In genomic region chr14:12220540-12220939, GRCm38 (mm10) we compare ENCODE assay signal across 13 mouse cellular contexts.
A peak's percentile ranks its signal among the peaks of the same experiment; 100 is the strongest.
DNase-seq lines count a peak whose midpoint lies in the region; ATAC-seq and TF ChIP-seq lines count a peak whose summit lies in the region.
"Had no signal": no experiment of that assay in that cellular context is flagged by ENCODE, and none has a peak within 500 bp of the region (broad histone marks: within the 10 kb centered on the region; RNA-seq: fewer than 3 reads in every experiment).

No protein-coding gene starts in this region.

- no peak overlapping the region for H3K4me3 ChIP-seq in cerebellum, adult 2 months (replicated peaks; ENCODE audit: insufficient read depth, low read depth, low read length)
- H3K4me3 ChIP-seq in limb, embryonic 14.5 days (replicated peaks; ENCODE audit: low read length), result no peak overlapping the region
- no peak overlapping the region for H3K4me3 ChIP-seq in limb, embryonic 10.5 days
- H3K4me3 ChIP-seq in neural tube, embryonic 15.5 days (replicated peaks), result no peak overlapping the region
- H3K4me3 ChIP-seq in lung, adult 2 months (replicated peaks; ENCODE audit: extremely low read depth, low read depth, low read length), result no peak overlapping the region
- H3K4me3 ChIP-seq: heart, embryonic 13.5 days; kidney, embryonic 15.5 days; megakaryocyte, embryonic 14.5 days had no signal

- no peaks in the 10 kb centered on the region for H3K27me3 ChIP-seq in cerebellum, adult 2 months (ENCODE audit: control insufficient read depth, insufficient read depth, low read length)
- H3K27me3 ChIP-seq in limb, embryonic 14.5 days (ENCODE audit: control insufficient read depth, insufficient read depth, low read length), result no peaks in the 10 kb centered on the region
- H3K27me3 ChIP-seq in limb, embryonic 10.5 days (ENCODE audit: low read depth, poor library complexity, severe bottlenecking), result no peaks in the 10 kb centered on the region
- no peaks in the 10 kb centered on the region for H3K27me3 ChIP-seq in neural tube, embryonic 15.5 days (replicated peaks)
- H3K27me3 ChIP-seq: heart, embryonic 13.5 days; kidney, embryonic 15.5 days; megakaryocyte, embryonic 14.5 days had no signal

- 45% methylated on average over 8 of the region's 8 CpGs for whole genome bisulfite sequencing in cerebellum, adult 2 months
- 60% methylated on average over 8 of the region's 8 CpGs for WGBS in limb, embryonic 14.5 days
- WGBS in limb, embryonic 10.5 days, result 81% methylated on average over 8 of the region's 8 CpGs
- WGBS in neural tube, embryonic 15.5 days, result 66% methylated on average over 8 of the region's 8 CpGs
- WGBS in lung, adult 2 months, result 91% methylated on average over 8 of the region's 8 CpGs

- ATAC-seq in limb, embryonic 14.5 days (ENCODE audit: low FRiP score, low read depth), result no peak
- ATAC-seq in neural tube, embryonic 15.5 days (ENCODE audit: low FRiP score), result peak; percentile 31; the same call in 1 of the 2 replicates

- H3K9ac ChIP-seq in limb, embryonic 14.5 days (ENCODE audit: low read depth, low read length, severe bottlenecking), result no peak overlapping the region
- no peak overlapping the region for H3K9ac ChIP-seq in neural tube, embryonic 15.5 days (replicated peaks)
- H3K9ac ChIP-seq: heart, embryonic 13.5 days; kidney, embryonic 15.5 days had no signal

- H3K4me1 ChIP-seq in cerebellum, adult 2 months (ENCODE audit: control insufficient read depth, insufficient read depth, low read length), result no peaks in the 10 kb centered on the region
- H3K4me1 ChIP-seq in limb, embryonic 14.5 days (ENCODE audit: control insufficient read depth, insufficient read depth, low read length), result no peaks in the 10 kb centered on the region
- no peaks in the 10 kb centered on the region for H3K4me1 ChIP-seq in limb, embryonic 10.5 days
- 0 out of 2 replicates have a peak, but pooled peaks cover 3% of the 10 kb centered on the region for H3K4me1 ChIP-seq in neural tube, embryonic 15.5 days
- H3K4me1 ChIP-seq in lung, adult 2 months (ENCODE audit: control insufficient read depth, insufficient read depth, low read length), result no peaks in the 10 kb centered on the region
- H3K4me1 ChIP-seq: heart, embryonic 13.5 days; kidney, embryonic 15.5 days; megakaryocyte, embryonic 14.5 days had no signal

- TF ChIP-seq CTCF in cerebellum, adult 2 months (IDR thresholded peaks at IDR 0.05; ENCODE audit: borderline replicate concordance, insufficient read depth, low read depth, low read length), result no peak
- no peak for TF ChIP-seq CTCF in lung, adult 2 months (IDR thresholded peaks at IDR 0.05; ENCODE audit: insufficient read depth, low read length)

- no peak for TF ChIP-seq POLR2A in cerebellum, adult 2 months (IDR thresholded peaks at IDR 0.05; ENCODE audit: borderline replicate concordance, insufficient read depth, low read length)
- no peak for TF ChIP-seq POLR2A in limb, embryonic 14.5 days (IDR thresholded peaks at IDR 0.05; ENCODE audit: borderline replicate concordance, extremely low read depth, insufficient read depth, insufficient read length)
- no peak for TF ChIP-seq POLR2A in lung, adult 2 months (IDR thresholded peaks at IDR 0.05; ENCODE audit: borderline replicate concordance, extremely low read depth, low read depth, low read length)

- DNase-seq in cerebellum, postnatal 10 days, result peak; percentile 24 to 48
- DNase-seq in cerebellum, adult 2 months, result no peak
- DNase-seq in limb, embryonic 14.5 days (ENCODE audit: low spot score), result peak; percentile 12
- DNase-seq in limb, embryonic 10.5 days (ENCODE audit: low spot score), result no peak
- peak; percentile 10 for DNase-seq in forelimb bud, embryonic 11.5 days (ENCODE audit: low read depth, low spot score)
- no peak for DNase-seq in spleen, postnatal 4 days (ENCODE audit: low spot score in 2 of 2)
- DNase-seq in lung, adult 2 months, result no peak
- DNase-seq: cerebellum, adult 8-10 months; spleen, adult 18-20 months had no signal

- H3K36me3 ChIP-seq in limb, embryonic 14.5 days (ENCODE audit: control insufficient read depth, insufficient read depth, low read length), result peaks cover 12% of the 10 kb centered on the region
- H3K36me3 ChIP-seq in limb, embryonic 10.5 days, result peaks cover 17% of the 10 kb centered on the region
- peaks cover 19% of the 10 kb centered on the region for H3K36me3 ChIP-seq in neural tube, embryonic 15.5 days

- H3K9me3 ChIP-seq in limb, embryonic 14.5 days (ENCODE audit: control insufficient read depth, low read length), result no peaks in the 10 kb centered on the region
- H3K9me3 ChIP-seq in limb, embryonic 10.5 days (replicated peaks), result no peaks in the 10 kb centered on the region
- no peaks in the 10 kb centered on the region for H3K9me3 ChIP-seq in neural tube, embryonic 15.5 days (replicated peaks)
- H3K9me3 ChIP-seq: heart, embryonic 13.5 days; kidney, embryonic 15.5 days; megakaryocyte, embryonic 14.5 days had no signal

- no peak overlapping the region for H3K27ac ChIP-seq in cerebellum, adult 2 months (ENCODE audit: insufficient read depth, low read length)
- H3K27ac ChIP-seq in limb, embryonic 14.5 days (replicated peaks; ENCODE audit: low read depth, low read length), result no peak overlapping the region
- no peak overlapping the region for H3K27ac ChIP-seq in limb, embryonic 10.5 days
- H3K27ac ChIP-seq in neural tube, embryonic 15.5 days (replicated peaks), result no peak overlapping the region
- H3K27ac ChIP-seq: heart, embryonic 13.5 days; kidney, embryonic 15.5 days had no signal

- H3K4me2 ChIP-seq in limb, embryonic 14.5 days (replicated peaks; ENCODE audit: low read depth, low read length, severe bottlenecking), result no peak overlapping the region
- H3K4me2 ChIP-seq in neural tube, embryonic 15.5 days, result no peak overlapping the region
- H3K4me2 ChIP-seq: heart, embryonic 13.5 days; kidney, embryonic 15.5 days had no signal

Comparison
In these comparisons a context has a peak if more than half of its experiments do, and no peak if none do; other contexts are left out.
1. DNase-seq: peak in cerebellum, postnatal 10 days (2 of 2), limb, embryonic 14.5 days (single experiment) and forelimb bud, embryonic 11.5 days (single experiment); none in cerebellum, adult 2 months (0 of 2), limb, embryonic 10.5 days (single experiment), spleen, postnatal 4 days (0 of 2) and lung, adult 2 months (single experiment).